Mouse (Mus musculus): ENCODE results near the gene Nlgn1.

- TF ChIP-seq GATA1 (IDR thresholded peaks at IDR 0.05; ENCODE audit: low read length) (no peak), TAL1 (IDR thresholded peaks at IDR 0.05; ENCODE audit: low read length) (no peak)
These were observed 674.3 kb downstream of the Nlgn1 start for GRCm38 (mm10) chr3:25658006-25658405.
